Mouse (Mus musculus) lung, postnatal 0 days (tissue): ENCODE results near the gene Shld2. TPM values are rescaled to one million over a fixed set of nuclear protein-coding genes. Genes with fewer than 3 reads are reported as not detected.

ENCODE experiments used
- ATAC-seq: fragments of 200-750 bp; cut with Nextera tagmentation; 2 replicates; pipeline ENCODE4 v1.8.0; 2017; ENCODE audit warnings: moderate library complexity
- DNase-seq: peaks from one replicate; pipeline ENCODE4 v3.0.0-alpha.2; 2016; ENCODE audit warnings: low spot score
- H3K27ac ChIP-seq: fragments of 300-500 bp; sonication (generic); 2 replicates; pipeline ENCODE4 v1.5.1; 2014; ENCODE audit warnings: antibody characterized with exemption, mild to moderate bottlenecking, low read length, mixed read lengths
- H3K27me3 ChIP-seq: fragments of 300-500 bp; sonication (generic); replicated peaks from 2 replicates; pipeline ENCODE4 v1.6.1; 2014; ENCODE audit warnings: low read length, mixed read lengths; ENCODE audit not compliant: insufficient read depth
- H3K36me3 ChIP-seq: fragments of 300-500 bp; sonication (generic); 2 replicates; pipeline ENCODE4 v1.6.1; 2014; ENCODE audit warnings: low read length, mixed read lengths; ENCODE audit not compliant: insufficient read depth
- H3K4me1 ChIP-seq: fragments of 300-500 bp; sonication (generic); 2 replicates; pipeline ENCODE4 v1.6.1; 2014; ENCODE audit warnings: antibody characterized with exemption, low read depth, low read length, mixed read lengths; ENCODE audit not compliant: insufficient read depth
- H3K4me2 ChIP-seq: fragments of 300-500 bp; sonication (generic); replicated peaks from 2 replicates; pipeline ENCODE4 v1.6.1; 2014; ENCODE audit warnings: low read depth, mild to moderate bottlenecking, low read length, moderate library complexity, mixed read lengths
- H3K4me3 ChIP-seq: fragments of 300-500 bp; sonication (generic); 2 replicates; pipeline ENCODE4 v1.5.1; 2014; ENCODE audit warnings: low read depth, low read length
- H3K9ac ChIP-seq: fragments of 300-500 bp; sonication (generic); replicated peaks from 2 replicates; pipeline ENCODE4 v1.6.1; 2014; ENCODE audit warnings: low read depth, mild to moderate bottlenecking
- H3K9me3 ChIP-seq: fragments of 300-500 bp; sonication (generic); 2 replicates; pipeline ENCODE4 v1.6.1; 2016; ENCODE audit warnings: low read length, mixed read lengths
- CTCF ChIP-seq: IDR thresholded peaks from 2 replicates; pipeline ENCODE4 v1.5.1; 2016; ENCODE audit warnings: antibody characterized with exemption, mild to moderate bottlenecking
- EP300 ChIP-seq: IDR thresholded peaks from 2 replicates; pipeline ENCODE4 v1.6.1; 2016; ENCODE audit warnings: antibody characterized with exemption, mild to moderate bottlenecking, control low read depth
- WGBS: fragments of 180-500 bp; shearing (Covaris S2); extraction: QIAGEN DNeasy Blood & Tissue Kit; methylation state at CpG from one replicate; pipeline ENCODE4 v1.1.7; 2014; 5-methylcytosine and 5-hydroxymethylcytosine counted together
- polyA plus RNA-seq: library from polyadenylated mRNA; unstranded; fragments of >200 nt; fragmentation: Nextera tagmentation; extraction: Ambion mirVana; gene quantifications from 2 replicates; pipeline ENCODE4 v1.2.1, GENCODE M21; 2015

Gene Shld2
- polyA plus RNA-seq, 1 experiment from 2014 or later = 7.5 TPM

- Histone ChIP-seq H3K4me1 (no peaks in the 10 kb centered on the region), H3K4me2 (no peak overlapping the region), H3K27ac (no peak overlapping the region), H3K36me3 (peaks cover 5% of the 10 kb centered on the region; the same call in 1 of the 2 replicates), H3K27me3 (no peaks in the 10 kb centered on the region), H3K4me3 (no peak overlapping the region), H3K9me3 (no peaks in the 10 kb centered on the region), H3K9ac (no peak overlapping the region)
- WGBS = 92% methylated on average over 5 of the region's 5 CpGs
- TF ChIP-seq EP300 (no peak), CTCF (no peak)
- no peak for DNase-seq
- no peak for ATAC-seq
Measured at GRCm38 (mm10) chr14:34344361-34344760, 34.1 kb upstream of the Shld2 start.

- H3K36me3 ChIP-seq = peaks cover 11% of the 10 kb centered on the region; the same call in 1 of the 2 replicates
- no peaks in the 10 kb centered on the region for H3K27me3 ChIP-seq
- no peaks in the 10 kb centered on the region for H3K4me1 ChIP-seq
- no peak overlapping the region for H3K9ac ChIP-seq
- TF ChIP-seq CTCF (no peak), EP300 (no peak)
- no peaks in the 10 kb centered on the region for H3K9me3 ChIP-seq
- no peak for DNase-seq
- no peak for ATAC-seq
- H3K4me2 ChIP-seq = no peak overlapping the region
- no peak overlapping the region for H3K27ac ChIP-seq
- 90% methylated on average over 4 of the region's 4 CpGs for WGBS
- no peak overlapping the region for H3K4me3 ChIP-seq
Measured at GRCm38 (mm10) chr14:34343078-34343477, 32.8 kb upstream of the Shld2 start.

GRCm38 (mm10) chr14:34341993-34342392 lies 31.7 kb upstream of the Shld2 start:
- WGBS = 89% methylated on average over 4 of the region's 4 CpGs
- DNase-seq (no peak), ATAC-seq (no peak)
- Histone ChIP-seq H3K9me3 (no peaks in the 10 kb centered on the region), H3K36me3 (peaks cover 16% of the 10 kb centered on the region), H3K4me3 (no peak overlapping the region), H3K4me1 (no peaks in the 10 kb centered on the region), H3K4me2 (no peak overlapping the region), H3K27me3 (no peaks in the 10 kb centered on the region), H3K9ac (no peak overlapping the region), H3K27ac (no peak overlapping the region)
- no peak for TF ChIP-seq EP300
- TF ChIP-seq CTCF = no peak

GRCm38 (mm10) chr14:34339446-34339845 lies 29.2 kb upstream of the Shld2 start:
- peaks cover 37% of the 10 kb centered on the region for H3K36me3 ChIP-seq
- 59% methylated on average over 1 of the region's 1 CpGs for WGBS
- TF ChIP-seq EP300 = no peak
- no peak for TF ChIP-seq CTCF
- H3K9me3 ChIP-seq = no peaks in the 10 kb centered on the region
- no peak overlapping the region for H3K27ac ChIP-seq
- H3K27me3 ChIP-seq = no peaks in the 10 kb centered on the region
- H3K9ac ChIP-seq = no peak overlapping the region
- H3K4me2 ChIP-seq = no peak overlapping the region
- H3K4me1 ChIP-seq = no peaks in the 10 kb centered on the region
- H3K4me3 ChIP-seq = no peak overlapping the region
- no peak for ATAC-seq
- DNase-seq = no peak

- Histone ChIP-seq H3K36me3 (peaks cover 52% of the 10 kb centered on the region), H3K4me3 (no peak overlapping the region), H3K27me3 (no peaks in the 10 kb centered on the region), H3K9me3 (no peaks in the 10 kb centered on the region), H3K27ac (no peak overlapping the region), H3K9ac (no peak overlapping the region), H3K4me1 (no peaks in the 10 kb centered on the region), H3K4me2 (no peak overlapping the region)
- no peak for ATAC-seq
- 88% methylated on average over 5 of the region's 5 CpGs for WGBS
- TF ChIP-seq CTCF (no peak), EP300 (no peak)
- no peak for DNase-seq
Measured at GRCm38 (mm10) chr14:34332476-34332875, 22.2 kb upstream of the Shld2 start.

DNA sequence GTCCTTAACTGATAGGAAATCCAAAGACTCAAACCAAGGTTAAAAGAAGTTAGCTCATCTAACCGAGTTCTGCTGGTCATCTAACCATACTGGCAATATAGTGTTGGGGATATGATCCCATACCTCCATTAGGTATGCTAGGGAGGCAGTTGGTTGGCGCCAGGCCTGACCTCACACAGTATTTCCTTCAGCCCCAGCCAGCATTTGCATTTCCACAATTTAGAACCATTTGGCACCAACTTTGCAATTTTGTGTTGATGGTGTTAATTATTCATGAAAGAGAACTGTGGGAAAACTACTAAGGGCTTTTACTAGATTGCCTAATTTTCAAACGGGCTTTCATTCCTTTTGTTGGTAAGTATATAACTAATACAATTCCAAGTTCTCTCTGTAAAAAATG lies 21.6 kb upstream of the Shld2 start:
- WGBS = 88% methylated on average over 3 of the region's 3 CpGs

GRCm38 (mm10) chr14:34330657-34331158 lies 20.4 kb upstream of the Shld2 start:
- Histone ChIP-seq H3K9ac (no peak overlapping the region), H3K4me3 (no peak overlapping the region), H3K4me1 (no peaks in the 10 kb centered on the region), H3K27ac (no peak overlapping the region), H3K27me3 (no peaks in the 10 kb centered on the region), H3K36me3 (peaks cover 34% of the 10 kb centered on the region), H3K4me2 (no peak overlapping the region), H3K9me3 (no peaks in the 10 kb centered on the region)
- ATAC-seq (no peak), DNase-seq (no peak)
- 91% methylated on average over 9 of the region's 9 CpGs for WGBS
- TF ChIP-seq EP300 (no peak), CTCF (no peak)

More for the DNA sequence above, 21.6 kb upstream of the Shld2 start:
- TF ChIP-seq EP300 (no peak), CTCF (no peak)
- Histone ChIP-seq H3K4me1 (no peaks in the 10 kb centered on the region), H3K9me3 (no peaks in the 10 kb centered on the region), H3K4me3 (no peak overlapping the region), H3K4me2 (no peak overlapping the region), H3K9ac (no peak overlapping the region), H3K27ac (no peak overlapping the region), H3K27me3 (no peaks in the 10 kb centered on the region), H3K36me3 (peaks cover 46% of the 10 kb centered on the region)
- DNase-seq (no peak), ATAC-seq (no peak)
